Mouse (Mus musculus) CH12.LX (cell line): ENCODE results near the gene Nphs2. TPM values are rescaled to one million over a fixed set of nuclear protein-coding genes. Genes with fewer than 3 reads are reported as not detected.
"Not testable (repeated sequence)": the region's sequence is repeated elsewhere in the genome, so short reads cannot be mapped to it uniquely, and the experiment has no call there.

Experiments
- DNase-seq: peaks from one replicate; pipeline ENCODE4 v3.0.0-alpha.2; 2013; ENCODE audit errors: extremely low read depth
- H3K27ac ChIP-seq: 2 replicates; pipeline ENCODE4 v1.5.1; 2012; ENCODE audit warnings: low read depth, mild to moderate bottlenecking, control low read depth, moderate library complexity; ENCODE audit not compliant: insufficient read depth
- H3K27me3 ChIP-seq: replicated peaks from 2 replicates; pipeline ENCODE3; 2012; ENCODE audit warnings: inconsistent platforms
- H3K36me3 ChIP-seq, 2 experiments: replicated peaks in 1 of 2; 2 replicates each; pipeline versions ENCODE3 to v1.6.1; 2012; ENCODE audit warnings: inconsistent platforms in 1 of 2, low read length in 1 of 2, mild to moderate bottlenecking in 1 of 2, mixed read lengths in 1 of 2, moderate library complexity in 1 of 2; ENCODE audit not compliant: control insufficient read depth in 1 of 2, insufficient read depth in 1 of 2
- H3K4me1 ChIP-seq, 2 experiments: 2 replicates each; pipeline ENCODE4 v1.6.1; 2012; ENCODE audit warnings: inconsistent platforms in 1 of 2, moderate library complexity in 1 of 2; ENCODE audit not compliant: insufficient read depth in 2 of 2, control insufficient read depth in 1 of 2
- H3K4me2 ChIP-seq: 2 replicates; pipeline ENCODE4 v1.6.1; 2012; ENCODE audit warnings: low read depth, mild to moderate bottlenecking, control low read depth; ENCODE audit not compliant: poor library complexity, insufficient read depth, severe bottlenecking
- H3K4me3 ChIP-seq, 3 experiments: fragments of 150-350 bp in 1 of 3; sonication (generic) in 1 of 3; replicated peaks in 1 of 3; 2 replicates each; pipeline versions ENCODE3 to v1.5.1; 2011 to 2012; ENCODE audit warnings: low read depth in 2 of 3, low read length in 2 of 3, mild to moderate bottlenecking in 2 of 3, moderate library complexity in 2 of 3, control low read depth in 1 of 3, improper control_type of control experiment in 1 of 3, inconsistent platforms in 1 of 3, mixed read lengths in 1 of 3; ENCODE audit not compliant: poor library complexity in 1 of 3
- H3K79me2 ChIP-seq: replicated peaks from 2 replicates; pipeline ENCODE4 v1.6.1; 2012; ENCODE audit warnings: mild to moderate bottlenecking, moderate library complexity; ENCODE audit not compliant: control insufficient read depth, poor library complexity, insufficient read depth, severe bottlenecking; ENCODE audit errors: extremely low read depth
- H3K9ac ChIP-seq: 2 replicates; pipeline ENCODE4 v1.6.1; 2012; ENCODE audit warnings: low read depth, mild to moderate bottlenecking, control low read depth, moderate library complexity; ENCODE audit not compliant: insufficient read depth
- H3K9me3 ChIP-seq: replicated peaks from 2 replicates; pipeline ENCODE3; 2012; ENCODE audit warnings: low read length, inconsistent platforms, mixed read lengths
- CHD1 ChIP-seq: IDR thresholded peaks from 2 replicates; pipeline ENCODE4 v1.6.1; 2012; ENCODE audit warnings: low read depth, low read length, improper control_type of control experiment, inconsistent platforms
- E2F4 ChIP-seq: IDR thresholded peaks from 2 replicates; pipeline ENCODE4 v1.6.1; 2011; ENCODE audit warnings: low read depth, low read length, improper control_type of control experiment; ENCODE audit not compliant: insufficient replicate concordance
- ELF1 ChIP-seq: IDR thresholded peaks from 2 replicates; pipeline ENCODE4 v1.6.1; 2014; ENCODE audit warnings: low read depth, mild to moderate bottlenecking, inconsistent platforms, low read length, improper control_type of control experiment
- EP300 ChIP-seq: IDR thresholded peaks from 2 replicates; pipeline ENCODE4 v1.6.1; 2011; ENCODE audit warnings: low read length, improper control_type of control experiment
- ETS1 ChIP-seq: conservative IDR thresholded peaks from 2 replicates; pipeline ENCODE4 v1.6.1; 2012; ENCODE audit warnings: low read depth, mild to moderate bottlenecking, inconsistent platforms, low read length, improper control_type of control experiment, moderate library complexity
- JUN ChIP-seq: IDR thresholded peaks from 2 replicates; pipeline ENCODE4 v1.6.1; 2011; ENCODE audit warnings: low read depth, mild to moderate bottlenecking, low read length, improper control_type of control experiment, moderate library complexity; ENCODE audit not compliant: insufficient read depth
- KAT2A ChIP-seq: IDR thresholded peaks from 2 replicates; pipeline ENCODE4 v1.6.1; 2012; ENCODE audit warnings: low read length, improper control_type of control experiment, inconsistent platforms; ENCODE audit not compliant: insufficient replicate concordance
- MAZ ChIP-seq: IDR thresholded peaks from 2 replicates; pipeline ENCODE4 v1.6.1; 2012; ENCODE audit warnings: low read depth, mild to moderate bottlenecking, inconsistent platforms, low read length, improper control_type of control experiment, moderate library complexity
- MEF2A ChIP-seq: IDR thresholded peaks from 2 replicates; pipeline ENCODE4 v1.6.1; 2014; ENCODE audit warnings: low read depth, mild to moderate bottlenecking, inconsistent platforms, low read length, improper control_type of control experiment, borderline replicate concordance
- NRF1 ChIP-seq: IDR thresholded peaks from 2 replicates; pipeline ENCODE4 v1.6.1; 2014; ENCODE audit warnings: low read depth, mild to moderate bottlenecking, inconsistent platforms, low read length, improper control_type of control experiment, moderate library complexity
- PAX5 ChIP-seq: IDR thresholded peaks from 2 replicates; pipeline ENCODE4 v1.6.1; 2012; ENCODE audit warnings: low read length, inconsistent platforms, mixed read lengths
- POLR2A ChIP-seq: IDR thresholded peaks from 2 replicates; pipeline ENCODE4 v1.6.1; 2011; ENCODE audit warnings: low read depth, mild to moderate bottlenecking, improper control_type of control experiment, low read length
- TBP ChIP-seq: conservative IDR thresholded peaks from 2 replicates; pipeline ENCODE4 v1.6.1; 2011; ENCODE audit warnings: low read depth, low read length, improper control_type of control experiment
- UBTF ChIP-seq: IDR thresholded peaks from 2 replicates; pipeline ENCODE4 v1.6.1; 2012; ENCODE audit warnings: low read depth, mild to moderate bottlenecking, inconsistent platforms, low read length, improper control_type of control experiment, moderate library complexity
- USF2 ChIP-seq: conservative IDR thresholded peaks from 2 replicates; pipeline ENCODE4 v1.6.1; 2011; ENCODE audit warnings: low read depth, low read length, improper control_type of control experiment
- ZC3H11A ChIP-seq: IDR thresholded peaks from 2 replicates; pipeline ENCODE4 v1.6.1; 2012; ENCODE audit warnings: low read depth, mild to moderate bottlenecking, inconsistent platforms, low read length, improper control_type of control experiment
- ZNF384 ChIP-seq: IDR thresholded peaks from 2 replicates; pipeline ENCODE4 v1.6.1; 2012; ENCODE audit warnings: low read depth, low read length, improper control_type of control experiment, inconsistent platforms
- dilution Hi-C: fragments of 300-500 bp; cut with MboI; formaldehyde crosslinking; loops from 2 replicates; pipeline ENCODE4 v1.14.3; 2020; ENCODE audit warnings: low sequenced_read_pairs; ENCODE audit not compliant: extremely low pct_unique_long_range_greater_than_20kb, extremely low pct_ligation_motif_present
- in situ Hi-C: fragments of 300-500 bp; cut with MboI; formaldehyde crosslinking; loops from 3 replicates; pipeline ENCODE4 v1.14.3; 2019; ENCODE audit warnings: low sequenced_read_pairs, low pct_ligation_motif_present, low pct_unique_long_range_greater_than_20kb, mixed read lengths
- polyA plus RNA-seq: library from polyadenylated mRNA; unstranded; fragments of >175 nt; gene quantifications from 2 replicates; pipeline ENCODE4 v1.2.1, GENCODE M21; 2012; ENCODE audit warnings: low read depth; ENCODE audit not compliant: insufficient read length
- total RNA-seq, 2 experiments: library from RNA; depleted of rRNA; stranded (reverse); fragments of 300-350 nt in 1 of 2; fragments of >200 nt in 1 of 2; gene quantifications; 2 replicates each; pipeline ENCODE4 v1.2.3; 2012 to 2014

The Nphs2 gene
- total and polyA plus RNA-seq, 3 experiments = not detected

DNA sequence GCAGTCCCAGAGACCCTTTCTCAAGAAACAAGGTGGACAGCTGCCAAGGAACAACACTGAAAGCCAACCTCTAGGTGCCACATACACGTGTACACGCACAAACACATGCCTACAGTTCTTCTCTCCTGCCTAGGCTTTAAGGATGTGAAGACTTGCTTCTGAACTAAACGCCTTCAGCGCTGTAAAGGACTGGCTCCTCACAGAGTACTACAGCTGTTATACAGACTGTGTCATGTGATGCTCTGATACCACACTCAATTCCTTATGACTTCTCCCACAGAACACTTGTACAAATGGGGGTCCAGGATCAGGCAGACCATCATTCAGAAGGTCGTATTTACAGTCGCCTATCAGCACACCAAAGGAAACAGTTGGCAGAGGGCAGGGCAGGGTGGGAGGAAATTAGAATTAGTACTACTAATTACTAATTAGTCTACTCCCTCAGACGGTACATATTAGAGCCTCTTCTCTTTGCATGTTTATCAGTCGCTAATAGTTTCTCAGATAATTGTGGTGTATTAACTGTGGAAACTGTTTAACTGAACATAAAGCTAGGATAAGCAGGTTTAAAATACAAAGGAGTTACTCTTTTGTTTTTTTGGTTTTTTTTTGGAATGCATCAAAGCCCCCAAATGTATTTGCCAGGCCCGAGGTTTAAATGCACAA is 21.8 kb upstream of the Nphs2 start:
- Histone ChIP-seq H3K4me3 (no peak overlapping the region), H3K27ac (no peak overlapping the region), H3K79me2 (no peaks in the 10 kb centered on the region), H3K4me2 (no peak overlapping the region), H3K9ac (no peak overlapping the region), H3K9me3 (no peaks in the 10 kb centered on the region), H3K27me3 (no peaks in the 10 kb centered on the region), H3K36me3 (no peaks in the 10 kb centered on the region), H3K4me1 (no peaks in the 10 kb centered on the region)
- no peak for TF ChIP-seq PAX5
- TF ChIP-seq JUN = no peak
- no peak for TF ChIP-seq MAZ
- no peak for TF ChIP-seq EP300
- TF ChIP-seq KAT2A = no peak
- TF ChIP-seq ELF1 = no peak
- TF ChIP-seq TBP = no peak
- TF ChIP-seq ETS1 = no peak
- no peak for TF ChIP-seq POLR2A
- no peak for TF ChIP-seq E2F4
- TF ChIP-seq UBTF = no peak
- no peak for TF ChIP-seq CHD1
- no peak for TF ChIP-seq MEF2A
- no peak for TF ChIP-seq ZNF384
- no peak for TF ChIP-seq ZC3H11A
- TF ChIP-seq NRF1 = no peak
- TF ChIP-seq USF2 = no peak
- dilution Hi-C loops (no loop called here), in situ Hi-C loops (no loop called here)
- no peak for DNase-seq

DNA sequence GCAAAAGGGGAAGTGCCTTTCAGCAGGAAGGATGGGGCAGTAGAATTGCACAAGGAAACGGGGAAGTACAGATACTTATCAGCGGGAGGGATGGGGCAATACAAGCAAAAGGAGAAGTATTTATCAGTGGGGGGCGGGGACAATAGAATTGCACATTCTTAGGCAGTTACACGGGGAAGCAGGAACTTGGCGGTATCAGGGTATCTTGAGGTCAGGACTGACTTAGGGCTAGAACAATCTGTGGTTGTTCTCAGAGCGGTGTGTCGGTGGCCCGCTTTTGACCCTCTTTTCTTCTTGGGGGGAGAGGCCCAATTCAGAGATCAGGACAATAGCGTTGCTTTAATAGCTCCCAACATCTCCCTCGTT is 21.3 kb upstream of the Nphs2 start:
- H3K27ac ChIP-seq, dilution Hi-C loops, H3K4me3 ChIP-seq, H3K27me3 ChIP-seq, DNase-seq, H3K4me2 ChIP-seq, H3K36me3 ChIP-seq, H3K9ac ChIP-seq, in situ Hi-C loops, H3K79me2 ChIP-seq, H3K4me1 ChIP-seq, H3K9me3 ChIP-seq: not testable (repeated sequence)
